Mouse (Mus musculus): ENCODE results near the gene Pdxp.

The Pdxp gene

GRCm38 (mm10) chr15:78927788-78928457, 14.2 kb downstream of the Pdxp start:
- peak; percentile 83 for DNase-seq (ENCODE audit: low spot score)

DNA sequence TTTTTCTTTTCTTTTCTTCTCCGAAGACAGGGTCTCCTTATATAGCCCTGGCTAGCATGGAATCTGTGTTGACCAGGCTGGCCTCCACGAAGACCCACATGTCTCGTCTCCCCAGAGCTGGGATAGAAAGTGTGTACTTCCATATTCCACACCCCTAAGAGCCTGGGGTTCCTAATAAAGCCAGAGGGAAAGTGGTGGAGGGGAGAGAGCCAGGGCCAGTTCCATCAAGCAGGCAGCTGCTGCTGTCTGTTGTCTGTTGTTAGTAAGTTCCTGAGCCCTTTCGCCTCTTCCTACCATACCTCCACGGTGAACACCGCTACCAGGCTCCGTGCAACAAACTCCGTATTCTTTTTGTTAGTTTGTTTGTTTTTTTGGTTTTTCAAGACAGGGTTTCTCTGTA, 14.8 kb downstream of the Pdxp start:
- no peak for DNase-seq (ENCODE audit: low spot score)

GRCm38 (mm10) chr15:78930192-78930706, 16.5 kb downstream of the Pdxp start:
- no peak for DNase-seq (ENCODE audit: low spot score)

DNA sequence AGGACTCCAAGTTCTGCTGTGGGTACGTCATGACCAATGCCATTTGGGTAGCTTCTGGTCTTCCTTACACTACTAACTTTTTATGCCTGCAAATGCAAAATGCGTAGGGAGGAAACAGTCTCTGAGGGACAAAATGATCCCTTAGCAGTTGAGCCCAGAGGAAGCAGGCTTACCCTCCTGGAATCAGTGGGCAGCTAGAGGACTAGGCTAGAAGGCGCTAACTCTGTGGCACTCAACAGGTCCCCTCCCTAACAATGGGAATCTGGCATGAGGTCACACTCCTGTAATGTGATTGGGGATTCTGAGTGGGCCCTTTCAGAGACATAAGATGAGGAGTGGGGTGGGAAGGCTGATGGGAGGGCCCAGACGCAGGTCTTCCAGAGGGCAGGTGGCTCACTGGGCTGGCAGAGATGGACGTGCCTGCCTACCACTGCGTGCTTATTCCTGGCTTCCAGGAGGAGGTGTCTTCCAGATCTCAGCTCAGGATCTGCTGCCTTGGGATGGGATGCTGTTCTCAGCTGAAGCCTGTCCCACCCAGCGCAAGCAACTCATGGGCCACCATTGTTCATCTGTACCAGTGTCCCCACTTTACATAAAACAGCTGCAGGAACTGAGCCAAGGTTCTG, 17.2 kb downstream of the Pdxp start:
- no peak for DNase-seq (ENCODE audit: low spot score)

GRCm38 (mm10) chr15:78931577-78931976, 17.9 kb downstream of the Pdxp start:
- peak; percentile 72 for DNase-seq (ENCODE audit: low spot score)

GRCm38 (mm10) chr15:78934784-78935320, 21.1 kb downstream of the Pdxp start, which contains the start of gene Nol12:
Gene Nol12 (plus strand): TSS chr15:78934933.
- DNase-seq (ENCODE audit: low spot score) = peak; percentile 89

GRCm38 (mm10) chr15:78936403-78936802, 22.7 kb downstream of the Pdxp start:
- DNase-seq (ENCODE audit: low spot score) = no peak

- DNase-seq (ENCODE audit: low spot score) = no peak
These were observed 23.6 kb downstream of the Pdxp start for GRCm38 (mm10) chr15:78937311-78937710.

- no peak for DNase-seq (ENCODE audit: low spot score)
These were observed 24.2 kb downstream of the Pdxp start for GRCm38 (mm10) chr15:78937963-78938362.

GRCm38 (mm10) chr15:78940325-78940724, 26.6 kb downstream of the Pdxp start:
- DNase-seq (ENCODE audit: low spot score) = no peak

DNA sequence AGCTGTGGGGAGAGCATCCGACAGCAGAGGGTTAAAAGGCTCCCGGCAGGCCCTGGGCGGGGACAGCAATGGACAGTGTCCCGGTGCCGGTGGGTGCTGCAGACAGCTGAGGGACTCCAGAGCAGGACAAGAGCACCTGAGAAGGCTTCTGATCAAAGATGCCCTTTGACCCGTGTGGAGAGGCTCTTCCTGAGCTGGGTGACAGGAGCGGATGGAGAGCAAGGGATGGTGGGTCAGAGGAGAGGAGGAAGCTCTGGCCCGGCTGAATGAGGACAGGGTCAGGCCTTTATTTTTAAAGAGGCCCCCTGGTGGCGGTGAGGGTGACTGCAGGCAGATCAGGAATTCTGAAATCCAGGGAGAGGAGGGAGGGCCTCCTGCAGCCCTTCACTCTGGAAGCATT, 28.9 kb downstream of the Pdxp start:
- DNase-seq (ENCODE audit: low spot score) = peak; percentile 83

- no peak for DNase-seq (ENCODE audit: low spot score)
These were observed 32.5 kb downstream of the Pdxp start for GRCm38 (mm10) chr15:78946232-78946631.

GRCm38 (mm10) chr15:78947657-78948056, 33.9 kb downstream of the Pdxp start, which contains the start of gene Triobp:
Gene Triobp (plus strand): TSS chr15:78947724.
- peak; percentile 91 for DNase-seq (ENCODE audit: low spot score)

GRCm38 (mm10) chr15:78948152-78948725, 34.5 kb downstream of the Pdxp start:
- DNase-seq (ENCODE audit: low spot score) = no peak

DNA sequence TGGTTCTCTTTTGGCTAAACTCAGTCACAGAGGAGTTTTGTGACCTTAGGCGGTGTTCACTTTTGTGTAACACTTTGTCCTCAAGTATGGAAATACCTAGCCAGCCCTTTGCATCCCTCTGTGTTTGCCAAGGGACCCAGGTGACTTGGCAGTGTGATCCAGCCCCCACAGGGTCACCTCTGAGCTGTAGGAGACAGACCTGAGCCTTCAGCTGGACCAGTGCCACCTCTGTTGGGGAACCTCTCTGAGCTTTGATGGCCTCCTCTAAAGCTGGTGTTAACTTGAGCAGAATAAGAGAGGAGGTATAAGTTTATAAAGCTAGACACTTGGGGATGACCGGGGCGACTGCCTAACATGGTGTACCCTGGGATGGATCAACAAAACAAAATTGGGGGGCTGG, 35.2 kb downstream of the Pdxp start:
- no peak for DNase-seq (ENCODE audit: low spot score)

GRCm38 (mm10) chr15:78955663-78956062, 41.9 kb downstream of the Pdxp start:
- no peak for DNase-seq (ENCODE audit: low spot score)

GRCm38 (mm10) chr15:78956351-78956750, 42.6 kb downstream of the Pdxp start:
- DNase-seq (ENCODE audit: low spot score) = peak; percentile 40

- DNase-seq (ENCODE audit: low spot score) = no peak
These were observed 43.3 kb downstream of the Pdxp start for GRCm38 (mm10) chr15:78957021-78957420.

GRCm38 (mm10) chr15:78959537-78959936, 45.8 kb downstream of the Pdxp start:
- DNase-seq (ENCODE audit: low spot score) = no peak

GRCm38 (mm10) chr15:78960088-78960487, 46.4 kb downstream of the Pdxp start:
- peak; percentile 45 for DNase-seq (ENCODE audit: low spot score)

DNA sequence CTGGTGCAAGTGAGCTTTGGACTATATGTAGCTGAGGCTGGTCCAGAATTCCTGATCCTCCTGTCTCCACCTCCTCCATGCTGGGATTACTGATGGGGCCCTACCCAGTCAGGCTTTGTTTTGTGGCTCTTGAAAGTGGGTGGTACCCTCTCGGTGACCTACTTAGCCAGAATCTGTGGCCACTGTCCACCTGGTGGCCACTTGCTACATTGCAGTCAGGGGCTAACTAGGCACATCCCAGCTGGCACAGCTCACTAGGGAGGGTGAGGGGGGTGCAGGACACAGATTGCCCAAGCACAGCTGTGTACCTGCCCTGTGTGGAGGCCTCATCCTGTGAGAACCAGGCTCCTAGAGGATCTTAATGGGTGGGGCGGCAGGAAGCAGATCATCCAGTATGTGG, 49.2 kb downstream of the Pdxp start:
- peak; percentile 70 for DNase-seq (ENCODE audit: low spot score)
